Mouse (Mus musculus) liver, postnatal 0 days (tissue): ENCODE measurements around the gene Tcf21.

Experiments used
- CTCF ChIP-seq: sonication (generic); IDR thresholded peaks from 2 replicates; pipeline ENCODE4 v1.5.1; 2016; ENCODE audit warnings: antibody characterized with exemption, low read depth
- EP300 ChIP-seq: IDR thresholded peaks from 2 replicates; pipeline ENCODE4 v1.6.1; 2016; ENCODE audit warnings: antibody characterized with exemption, low read depth, mild to moderate bottlenecking

DNA sequence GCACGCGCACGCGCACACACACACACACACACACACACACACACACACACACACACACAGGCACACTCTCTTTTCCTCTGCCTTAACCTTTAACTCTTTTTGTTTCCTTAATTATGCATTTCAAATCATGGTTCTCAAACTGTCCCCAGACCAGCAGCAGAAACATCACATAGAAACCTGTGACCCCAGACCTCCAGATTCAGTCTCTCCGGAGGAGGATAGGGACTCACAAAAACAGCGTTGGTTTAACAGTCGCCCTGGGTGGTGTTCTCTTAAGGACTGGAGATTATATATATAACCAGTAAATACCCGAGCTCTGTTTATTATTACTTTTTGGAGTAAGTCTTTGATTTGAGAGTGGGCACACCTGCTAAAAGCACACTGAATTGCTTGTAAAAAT, 5.7 kb downstream of the Tcf21 start:
- TF ChIP-seq EP300, result no peak
- no peak for TF ChIP-seq CTCF
